In the genomic region with DNA sequence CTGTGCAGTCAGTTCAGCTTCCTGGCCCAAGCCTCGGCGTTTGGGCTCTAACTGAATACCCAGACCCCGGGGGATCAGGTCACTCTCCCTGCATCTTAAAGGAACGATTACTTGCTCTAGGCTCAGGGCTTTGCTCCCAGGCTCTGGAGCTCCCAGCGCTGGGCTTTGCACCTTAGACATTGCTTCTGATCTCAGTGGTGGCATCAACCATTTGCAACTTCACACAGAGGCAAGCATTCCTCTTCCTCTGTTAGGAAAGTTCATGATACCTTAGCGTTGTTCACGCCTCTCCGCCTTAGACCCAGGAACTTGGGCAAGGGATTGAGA, we compare ENCODE assay signal across 10 mouse cellular contexts. TPM values are rescaled to one million over a fixed set of nuclear protein-coding genes. Genes with fewer than 3 reads are reported as not detected.
DNase-seq lines count a peak whose midpoint lies in the region; ATAC-seq lines count a peak whose summit lies in the region.
"Had no signal": no experiment of that assay in that cellular context is flagged by ENCODE, and none has a peak within 500 bp of the region (broad histone marks: within the 10 kb centered on the region; RNA-seq: fewer than 3 reads in every experiment).

No protein-coding gene starts in this region.

- peaks cover 53% of the 10 kb centered on the region for H3K27me3 ChIP-seq in kidney, embryonic 15.5 days
- peaks cover 45% of the 10 kb centered on the region for H3K27me3 ChIP-seq in embryonic facial prominence, embryonic 15.5 days
- peaks cover 26% of the 10 kb centered on the region for H3K27me3 ChIP-seq in intestine, embryonic 16.5 days (replicated peaks; ENCODE audit: control insufficient read depth, insufficient read depth, low read length)
- H3K27me3 ChIP-seq in neural tube, embryonic 14.5 days (ENCODE audit: control insufficient read depth, insufficient read depth, low read length), result peaks cover 16% of the 10 kb centered on the region

- 12% methylated on average over 8 of the region's 8 CpGs for WGBS in kidney, embryonic 15.5 days
- 11% methylated on average over 8 of the region's 8 CpGs for WGBS in embryonic facial prominence, embryonic 15.5 days
- 22% methylated on average over 8 of the region's 8 CpGs for WGBS in intestine, embryonic 16.5 days
- 10% methylated on average over 8 of the region's 8 CpGs for WGBS in neural tube, embryonic 14.5 days

- H3K9me3 ChIP-seq in kidney, embryonic 15.5 days (replicated peaks), result no peaks in the 10 kb centered on the region
- no peaks in the 10 kb centered on the region for H3K9me3 ChIP-seq in embryonic facial prominence, embryonic 15.5 days (replicated peaks)
- no peaks in the 10 kb centered on the region for H3K9me3 ChIP-seq in intestine, embryonic 16.5 days (ENCODE audit: control insufficient read depth, low read length)
- no peaks in the 10 kb centered on the region for H3K9me3 ChIP-seq in neural tube, embryonic 14.5 days (ENCODE audit: control insufficient read depth, low read length)

- no peak overlapping the region for H3K9ac ChIP-seq in kidney, embryonic 15.5 days
- H3K9ac ChIP-seq in embryonic facial prominence, embryonic 15.5 days, result no peak overlapping the region
- no peak overlapping the region; the same call in 1 of the 2 replicates for H3K9ac ChIP-seq in intestine, embryonic 16.5 days (ENCODE audit: low read depth, low read length)
- no peak overlapping the region for H3K9ac ChIP-seq in neural tube, embryonic 14.5 days (replicated peaks; ENCODE audit: low read depth, low read length)

- peak overlapping the region; percentile 46 for H3K4me3 ChIP-seq in kidney, embryonic 15.5 days (replicated peaks)
- H3K4me3 ChIP-seq in embryonic facial prominence, embryonic 15.5 days (replicated peaks), result peak overlapping the region; percentile 40
- H3K4me3 ChIP-seq in intestine, embryonic 16.5 days (ENCODE audit: low read length), result peak overlapping the region; percentile 44; the same call in 1 of the 2 replicates
- no peak overlapping the region for H3K4me3 ChIP-seq in neural tube, embryonic 14.5 days (ENCODE audit: low read depth, low read length)
- H3K4me3 ChIP-seq: erythroblast, embryonic 14.5 days had no signal

- H3K36me3 ChIP-seq in kidney, embryonic 15.5 days, result no peaks in the 10 kb centered on the region
- no peaks in the 10 kb centered on the region for H3K36me3 ChIP-seq in embryonic facial prominence, embryonic 15.5 days
- no peaks in the 10 kb centered on the region for H3K36me3 ChIP-seq in intestine, embryonic 16.5 days (ENCODE audit: control insufficient read depth, insufficient read depth, low read length)
- no peaks in the 10 kb centered on the region for H3K36me3 ChIP-seq in neural tube, embryonic 14.5 days (ENCODE audit: control insufficient read depth, insufficient read depth, low read length)

- no peak overlapping the region for H3K27ac ChIP-seq in kidney, embryonic 15.5 days
- no peak overlapping the region for H3K27ac ChIP-seq in embryonic facial prominence, embryonic 15.5 days (replicated peaks)
- no peak overlapping the region for H3K27ac ChIP-seq in intestine, embryonic 16.5 days (ENCODE audit: low read length)
- no peak overlapping the region for H3K27ac ChIP-seq in neural tube, embryonic 14.5 days (ENCODE audit: low read depth, low read length)

- H3K4me1 ChIP-seq in kidney, embryonic 15.5 days, result peaks cover 18% of the 10 kb centered on the region
- H3K4me1 ChIP-seq in embryonic facial prominence, embryonic 15.5 days, result peaks cover 14% of the 10 kb centered on the region
- H3K4me1 ChIP-seq in intestine, embryonic 16.5 days (ENCODE audit: control insufficient read depth, insufficient read depth, low read length), result peaks cover 10% of the 10 kb centered on the region
- H3K4me1 ChIP-seq in neural tube, embryonic 14.5 days (ENCODE audit: control insufficient read depth, insufficient read depth, low read length), result peaks cover 9% of the 10 kb centered on the region; the same call in 1 of the 2 replicates

- H3K4me2 ChIP-seq in kidney, embryonic 15.5 days, result peak overlapping the region; percentile 87
- peak overlapping the region; percentile 85 for H3K4me2 ChIP-seq in embryonic facial prominence, embryonic 15.5 days (replicated peaks)
- peak overlapping the region; percentile 88; the same call in 1 of the 2 replicates for H3K4me2 ChIP-seq in intestine, embryonic 16.5 days (ENCODE audit: low read depth, low read length)
- peak overlapping the region; percentile 73 for H3K4me2 ChIP-seq in neural tube, embryonic 14.5 days (ENCODE audit: low read depth, low read length)

- ATAC-seq in kidney, embryonic 15.5 days (replicated peaks; ENCODE audit: low FRiP score), result no peak
- no peak for ATAC-seq in embryonic facial prominence, embryonic 15.5 days (ENCODE audit: insufficient number of reproducible peaks, low FRiP score, low TSS enrichment, low read depth)
- ATAC-seq in intestine, embryonic 16.5 days, result no peak
- no peak for ATAC-seq in neural tube, embryonic 14.5 days (ENCODE audit: low read depth)

- no peak for DNase-seq in kidney, postnatal 4 days
- DNase-seq in adipocyte (ENCODE audit: low spot score), result no peak
- no peak for DNase-seq in spleen, adult 12 weeks (ENCODE audit: low spot score)
- DNase-seq in adrenal gland, postnatal 25 days, result no peak

RNA-seq across cellular contexts. Expression of gene Nt5c1a, which starts 0.8 kb away (rescaled TPM):
- polyA plus RNA-seq in kidney, embryonic 15.5 days (2015; fragmentation: Nextera tagmentation; extraction: Ambion mirVana), result 0.25 and 0.49 TPM in 2 replicates
- not detected in 2 replicates for polyA plus RNA-seq in embryonic facial prominence, embryonic 15.5 days (2015; fragmentation: Nextera tagmentation; extraction: Ambion mirVana)
- not detected in 2 replicates for polyA plus RNA-seq in intestine, embryonic 16.5 days (2015; fragmentation: Nextera tagmentation; extraction: Ambion mirVana)
- 0.22 TPM in 1 of 2 replicates, not detected in the other for polyA plus RNA-seq in neural tube, embryonic 14.5 days (2014; fragmentation: Nextera tagmentation; extraction: Ambion mirVana)
- total RNA-seq in adrenal gland, postnatal 25 days (2021), result 42.0 and 42.8 TPM in 2 replicates
- polyA plus RNA-seq: erythroblast, embryonic 14.5 days; small intestine, adult 2 months had no signal

RNA-seq across cellular contexts. Expression of gene Hpcal4, which starts 19.0 kb away (rescaled TPM):
- 1.3 TPM in 2 replicates for polyA plus RNA-seq in kidney, embryonic 15.5 days (2015; fragmentation: Nextera tagmentation; extraction: Ambion mirVana)
- polyA plus RNA-seq in embryonic facial prominence, embryonic 15.5 days (2015; fragmentation: Nextera tagmentation; extraction: Ambion mirVana), result 0.28 and 0.54 TPM in 2 replicates
- polyA plus RNA-seq in intestine, embryonic 16.5 days (2015; fragmentation: Nextera tagmentation; extraction: Ambion mirVana), result 3.4 TPM in 2 replicates
- 21.7 and 43.0 TPM in 2 replicates for polyA plus RNA-seq in neural tube, embryonic 14.5 days (2014; fragmentation: Nextera tagmentation; extraction: Ambion mirVana)
- 2.0 and 3.6 TPM in 2 replicates for total RNA-seq in adrenal gland, postnatal 25 days (2021)
- polyA plus RNA-seq: erythroblast, embryonic 14.5 days had no signal

RNA-seq across cellular contexts. Expression of gene Heyl, which starts 31.3 kb away (rescaled TPM):
- 44.2 and 47.7 TPM in 2 replicates for polyA plus RNA-seq in kidney, embryonic 15.5 days (2015; fragmentation: Nextera tagmentation; extraction: Ambion mirVana)
- polyA plus RNA-seq in embryonic facial prominence, embryonic 15.5 days (2015; fragmentation: Nextera tagmentation; extraction: Ambion mirVana), result 15.6 and 16.8 TPM in 2 replicates
- polyA plus RNA-seq in intestine, embryonic 16.5 days (2015; fragmentation: Nextera tagmentation; extraction: Ambion mirVana), result 10.7 and 12.0 TPM in 2 replicates
- 3.5 and 9.3 TPM in 2 replicates for polyA plus RNA-seq in neural tube, embryonic 14.5 days (2014; fragmentation: Nextera tagmentation; extraction: Ambion mirVana)
- 3.8 and 4.0 TPM in 2 replicates for total RNA-seq in adrenal gland, postnatal 25 days (2021)
- polyA plus RNA-seq: erythroblast, embryonic 14.5 days had no signal
